Mouse (Mus musculus) E14TG2a.4 (cell line): ENCODE data around the gene Sptan1.

ENCODE experiments used
- CTCF ChIP-seq: conservative IDR thresholded peaks from 2 replicates; pipeline ENCODE4 v1.5.1; 2014; ENCODE audit warnings: low read length
- NANOG ChIP-seq: IDR thresholded peaks from 2 replicates; pipeline ENCODE4 v1.6.1; 2014; ENCODE audit warnings: borderline replicate concordance, low read length, mixed read lengths
- POU5F1 ChIP-seq: IDR thresholded peaks from 2 replicates; pipeline ENCODE4 v1.6.1; 2014; ENCODE audit warnings: low read length, borderline replicate concordance

- TF ChIP-seq CTCF (peak; percentile 99), POU5F1 (no peak), NANOG (no peak)
Measured at GRCm38 (mm10) chr2:30051992-30052761, 86.8 kb downstream of the Sptan1 start.
